Mouse (Mus musculus) MN1 (cell line): ENCODE results near the gene Isoc2a.

Experiments used
- DNase-seq: peaks from one replicate; pipeline ENCODE4 v3.0.0-alpha.2; 2016; ENCODE audit warnings: low spot score

The Isoc2a gene

GRCm38 (mm10) chr7:4940068-4940479, 63.1 kb downstream of the Isoc2a start:
- DNase-seq = peak; percentile 78

GRCm38 (mm10) chr7:4942673-4943072, 65.7 kb downstream of the Isoc2a start:
- DNase-seq = no peak

DNA sequence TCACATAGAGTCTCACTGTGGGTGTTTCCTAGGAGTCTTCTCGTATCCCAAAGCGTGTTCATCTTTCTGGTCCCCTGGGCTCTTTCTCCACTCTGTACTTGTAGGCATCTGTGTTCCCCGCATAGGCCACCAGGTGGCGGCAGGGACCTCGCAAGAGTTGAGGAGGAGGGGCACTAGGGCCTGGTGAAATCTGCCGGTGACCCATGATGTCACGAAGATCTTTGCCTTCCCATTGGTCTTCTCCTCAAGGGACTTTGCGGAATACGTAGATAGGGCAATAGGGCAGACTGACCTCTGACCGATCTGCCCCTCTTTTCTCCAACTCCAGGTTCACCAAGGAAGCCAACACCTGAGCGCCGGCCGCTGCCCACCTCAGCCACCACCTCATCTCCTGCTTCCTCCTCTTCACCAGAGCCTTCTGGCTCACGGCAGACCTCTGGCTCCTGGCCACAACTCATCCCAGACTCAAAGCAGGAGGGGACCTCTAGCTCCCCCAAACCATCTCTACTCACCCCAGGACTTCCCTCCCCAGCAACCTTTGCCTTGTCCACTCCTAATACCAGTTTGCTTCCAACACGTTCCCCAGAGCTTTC, 66.4 kb downstream of the Isoc2a start:
- peak; percentile 92 for DNase-seq
